Mouse (Mus musculus) ES-Bruce4 (cell line): ENCODE data around the gene 3110082I17Rik.

Experiments used
- CTCF ChIP-seq: IDR thresholded peaks from one replicate; pipeline ENCODE4 v1.8.1; 2011; ENCODE audit warnings: low read depth, low read length
- POLR2A ChIP-seq: IDR thresholded peaks from one replicate; pipeline ENCODE4 v1.8.1; 2011; ENCODE audit warnings: low read length; ENCODE audit not compliant: insufficient read depth

DNA sequence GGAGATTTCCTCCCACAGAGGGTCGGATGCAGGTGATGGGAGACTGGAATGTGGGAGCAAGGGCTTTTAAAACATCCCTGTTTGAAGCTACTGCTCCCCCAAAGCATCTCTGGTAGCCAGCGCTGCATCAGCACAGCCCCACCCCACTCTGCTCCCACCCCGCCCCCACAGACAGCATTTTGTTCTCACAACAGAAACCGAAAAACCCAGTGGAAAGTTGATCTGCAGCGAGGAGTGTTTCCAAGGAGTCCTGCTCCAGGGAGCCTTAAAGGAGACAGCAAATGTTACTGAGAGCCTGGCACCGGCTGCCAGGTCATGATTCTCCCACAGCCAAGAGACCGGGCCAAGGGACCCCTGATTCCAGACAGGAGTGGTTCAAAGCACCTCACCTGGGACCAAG lies 129.6 kb downstream of the 3110082I17Rik start:
- TF ChIP-seq CTCF (no peak), POLR2A (no peak)
